Mouse (Mus musculus) cerebellum, postnatal 25 days (tissue): ENCODE measurements around the gene Dda1.
A peak's percentile ranks its signal among the peaks of the same experiment; 100 is the strongest.
"Not testable (repeated sequence)": the region's sequence is repeated elsewhere in the genome, so short reads cannot be mapped to it uniquely, and the experiment has no call there.

Experiments
- DNase-seq, 2 experiments: peaks; one replicate each; pipeline ENCODE4 v3.0.0; 2021; ENCODE audit warnings: mixed read lengths in 2 of 2

The Dda1 gene

DNA sequence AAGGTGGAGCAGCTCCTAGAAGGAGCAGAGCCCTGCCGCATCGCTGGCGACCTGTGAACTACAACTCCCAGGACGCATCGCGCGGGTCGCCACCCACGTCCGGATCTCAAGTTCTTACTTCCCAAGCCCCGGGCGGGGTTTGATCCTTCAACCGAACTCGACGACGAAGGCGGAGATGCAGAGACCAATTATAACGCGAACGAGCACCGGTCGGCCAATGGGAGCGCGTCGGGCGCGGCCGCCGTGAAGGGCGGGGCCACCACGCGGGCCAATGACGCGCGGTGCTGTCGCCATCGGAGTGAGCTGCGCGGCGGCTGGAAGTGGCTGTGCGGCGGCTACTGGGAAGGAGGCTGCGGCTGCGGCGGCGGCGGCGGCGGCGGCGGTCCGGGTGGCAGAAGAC, at the start of gene Dda1:
Gene Dda1 (plus strand): TSS at position 284 of the 400 bp plus-strand sequence.
- DNase-seq: peak; percentile 96 to 98

DNA sequence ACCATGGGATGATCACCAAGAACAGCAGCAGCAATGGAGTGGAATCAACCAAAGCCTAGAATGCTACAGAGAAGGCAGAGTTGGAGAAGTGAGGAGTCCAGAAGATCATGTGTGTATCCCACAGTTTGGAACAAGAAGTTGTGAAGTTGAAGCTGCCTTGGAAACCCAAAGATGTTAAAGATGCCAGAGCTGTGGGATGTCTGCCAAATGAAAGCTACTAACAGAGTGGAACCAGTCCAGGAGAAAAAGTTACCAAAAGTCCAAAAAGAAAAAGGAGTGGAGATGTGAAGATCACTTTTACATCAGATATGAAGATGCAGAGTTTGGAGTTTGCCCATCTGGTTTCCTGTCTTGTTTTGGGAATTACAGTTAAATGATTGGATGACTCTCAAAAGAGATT, 46.9 kb upstream of the Dda1 start:
- no peak for DNase-seq

DNA sequence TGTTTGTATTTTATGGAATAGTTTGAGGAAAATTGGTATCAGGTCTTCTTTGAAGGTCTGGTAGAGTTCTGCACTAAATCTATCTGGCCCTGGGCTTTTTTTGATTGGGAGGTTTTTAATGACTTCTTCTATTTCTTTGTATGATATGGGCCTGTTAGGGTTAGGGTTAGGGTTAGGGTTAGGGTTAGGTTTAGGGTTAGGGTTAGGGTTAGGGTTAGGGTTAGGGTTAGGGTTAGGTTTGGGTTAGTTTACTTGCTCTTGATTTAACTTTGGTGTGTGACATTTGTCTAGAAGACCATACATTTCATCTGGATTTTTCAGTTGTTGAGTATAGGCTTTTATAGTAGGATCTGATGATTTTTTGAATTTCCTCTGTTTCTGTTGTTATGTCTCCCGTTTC, 36.1 kb upstream of the Dda1 start:
- not testable (repeated sequence) for DNase-seq

DNA sequence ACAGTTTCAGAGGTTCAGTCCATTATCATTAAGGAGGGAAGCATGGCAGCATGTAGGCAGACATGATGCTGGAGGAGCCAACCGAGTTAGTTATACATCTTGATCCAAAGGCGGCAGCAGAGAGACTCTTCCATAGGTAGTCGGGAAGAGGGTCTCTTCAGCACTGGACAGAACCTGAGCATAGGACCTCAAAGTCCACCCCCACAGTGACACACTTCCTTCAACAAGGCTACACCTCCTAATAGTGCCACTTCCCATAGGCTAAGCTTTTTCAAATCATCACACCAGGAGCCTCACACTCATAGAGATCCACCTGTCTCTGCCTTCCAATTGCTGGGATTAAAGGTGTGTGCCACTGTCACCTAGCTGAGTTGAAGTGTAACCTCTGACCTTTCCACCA, 32.0 kb upstream of the Dda1 start:
- DNase-seq: no peak

DNA sequence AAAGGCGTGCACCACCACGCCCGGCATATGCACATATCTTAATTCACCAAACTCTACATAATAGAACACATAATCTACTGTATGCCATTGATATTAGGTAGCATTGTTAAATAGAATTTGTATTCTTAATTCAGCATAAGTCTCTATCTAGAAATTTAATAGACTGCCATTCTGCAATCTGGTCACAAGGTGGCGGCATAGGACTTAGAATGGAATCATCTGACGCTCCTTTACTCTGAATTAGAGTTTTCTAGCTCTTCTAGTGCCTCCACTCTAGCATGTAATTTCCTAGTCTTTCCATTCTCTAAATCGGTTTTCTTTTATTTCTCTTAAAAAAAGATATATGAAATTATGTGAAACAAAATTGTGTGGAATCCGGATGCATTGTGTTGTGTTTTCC, 27.6 kb upstream of the Dda1 start:
- peak; percentile 45 to 68 for DNase-seq

DNA sequence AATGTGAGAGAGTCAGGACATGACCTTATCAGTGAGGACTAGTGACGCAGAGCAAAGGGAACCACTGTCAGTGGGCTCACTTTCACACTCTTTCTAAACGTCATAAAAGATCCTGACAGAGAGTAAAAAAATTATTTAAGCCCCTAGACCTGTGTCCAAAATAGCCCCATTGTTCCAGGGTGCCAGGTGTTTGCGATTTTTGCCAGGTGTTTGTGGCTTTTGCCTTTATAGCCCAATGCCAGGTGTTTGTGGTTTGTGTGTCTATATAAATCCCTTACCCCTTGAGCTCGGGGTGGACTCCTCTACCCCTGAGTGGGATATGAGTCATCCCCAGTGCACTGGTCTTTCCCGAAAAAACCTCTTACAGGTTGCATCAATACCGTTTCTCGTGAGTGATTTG, 23.9 kb upstream of the Dda1 start:
- no peak for DNase-seq

DNA sequence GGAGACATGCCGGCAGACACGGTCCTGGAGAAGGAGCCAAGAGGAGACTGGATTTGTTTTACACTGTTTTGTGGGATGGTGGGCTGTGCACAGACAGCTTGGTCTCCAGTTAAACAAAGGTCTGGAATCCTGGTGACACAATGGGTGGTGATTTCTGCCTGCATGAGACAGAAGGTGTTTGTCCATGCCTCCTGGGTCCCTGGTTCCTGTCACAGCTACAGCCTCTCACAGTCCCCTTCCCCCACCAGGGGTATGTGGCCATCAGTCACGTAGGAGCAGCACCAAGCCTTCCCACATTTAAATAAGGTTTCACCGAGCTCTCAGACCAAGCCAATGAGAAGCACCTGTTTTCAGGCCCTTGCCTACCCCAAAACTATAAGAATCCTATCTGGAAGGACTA, 17.7 kb upstream of the Dda1 start:
- DNase-seq: no peak

DNA sequence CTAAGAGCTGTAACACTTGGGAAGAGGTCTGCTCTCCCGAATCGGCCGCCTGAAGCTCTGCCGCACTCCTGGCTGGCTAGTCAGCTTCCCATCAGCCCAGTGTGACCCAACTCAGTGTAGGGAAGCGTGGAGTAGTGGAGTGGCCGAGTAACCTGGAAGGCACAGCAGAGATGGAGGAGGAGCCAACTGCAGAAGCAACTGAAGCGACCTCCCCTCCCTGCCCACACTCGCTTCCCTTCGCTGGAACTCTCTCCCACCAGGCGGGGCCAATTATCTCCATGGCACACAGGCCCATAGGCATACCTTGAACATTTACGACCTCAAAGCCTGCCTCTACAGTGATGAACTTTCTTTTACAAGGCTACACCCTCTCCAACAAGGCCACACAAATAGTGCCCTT, 17.2 kb upstream of the Dda1 start:
- DNase-seq: no peak

DNA sequence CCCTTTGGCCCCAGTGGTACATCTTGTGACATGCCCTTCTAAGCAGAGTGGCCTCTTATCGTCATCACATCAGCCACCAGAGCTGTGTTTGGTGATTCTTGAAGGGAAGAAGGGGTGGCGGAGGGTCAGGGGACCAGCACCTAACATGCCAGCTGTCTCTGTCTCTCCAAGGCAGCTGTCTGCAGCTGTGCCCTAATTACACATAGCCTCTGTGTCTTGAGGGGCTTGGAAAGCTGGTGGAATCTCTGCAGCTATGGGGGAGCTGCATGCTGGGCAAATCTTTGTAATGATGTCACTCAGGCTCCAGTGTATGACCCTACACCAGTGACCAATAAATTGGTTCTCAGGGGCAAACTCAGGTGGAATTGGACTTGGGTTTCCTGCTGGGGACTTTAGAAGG, 16.3 kb upstream of the Dda1 start:
- no peak for DNase-seq

DNA sequence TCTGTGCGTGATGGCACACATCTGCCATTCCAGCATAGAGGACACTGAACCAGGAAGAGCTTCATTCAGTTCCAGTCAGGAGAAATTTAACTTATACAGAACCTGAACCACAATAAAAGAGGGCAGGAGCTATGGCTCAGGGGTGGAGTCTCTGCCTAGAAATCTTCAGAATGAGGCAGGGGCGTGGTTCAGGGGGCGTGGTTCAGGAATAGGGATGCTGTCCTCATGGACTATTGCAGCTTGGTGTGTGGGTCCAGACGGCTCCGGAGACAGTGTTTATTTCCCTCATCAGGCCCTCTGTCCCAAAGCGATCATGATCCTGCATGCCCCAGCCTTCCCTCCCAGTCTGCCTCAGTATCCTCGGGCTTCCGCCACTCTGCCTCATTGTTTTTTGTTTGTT, 14.3 kb upstream of the Dda1 start:
- no peak for DNase-seq

DNA sequence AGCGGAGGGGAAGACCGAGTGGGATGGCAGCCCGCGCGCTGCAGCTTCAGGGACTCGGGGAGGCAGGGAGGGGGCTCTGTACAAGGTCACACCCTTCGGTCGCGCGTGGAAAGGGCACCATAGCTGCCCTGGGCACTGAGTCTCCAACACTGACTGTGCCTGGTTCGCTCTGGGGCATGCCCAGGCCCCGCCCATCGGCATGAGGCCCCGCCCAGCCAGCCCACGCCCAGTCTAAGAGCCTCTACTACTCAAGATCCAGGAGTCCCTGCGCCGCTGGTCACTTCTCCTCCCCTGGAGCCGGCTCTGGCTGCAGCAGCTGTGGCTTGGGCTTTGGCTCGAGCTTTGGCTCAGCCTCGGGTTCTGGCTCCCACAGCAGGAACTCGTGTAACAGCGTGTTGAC, 12.1 kb upstream of the Dda1 start:
- peak in 1 of 2 experiments; percentile 29 for DNase-seq

DNA sequence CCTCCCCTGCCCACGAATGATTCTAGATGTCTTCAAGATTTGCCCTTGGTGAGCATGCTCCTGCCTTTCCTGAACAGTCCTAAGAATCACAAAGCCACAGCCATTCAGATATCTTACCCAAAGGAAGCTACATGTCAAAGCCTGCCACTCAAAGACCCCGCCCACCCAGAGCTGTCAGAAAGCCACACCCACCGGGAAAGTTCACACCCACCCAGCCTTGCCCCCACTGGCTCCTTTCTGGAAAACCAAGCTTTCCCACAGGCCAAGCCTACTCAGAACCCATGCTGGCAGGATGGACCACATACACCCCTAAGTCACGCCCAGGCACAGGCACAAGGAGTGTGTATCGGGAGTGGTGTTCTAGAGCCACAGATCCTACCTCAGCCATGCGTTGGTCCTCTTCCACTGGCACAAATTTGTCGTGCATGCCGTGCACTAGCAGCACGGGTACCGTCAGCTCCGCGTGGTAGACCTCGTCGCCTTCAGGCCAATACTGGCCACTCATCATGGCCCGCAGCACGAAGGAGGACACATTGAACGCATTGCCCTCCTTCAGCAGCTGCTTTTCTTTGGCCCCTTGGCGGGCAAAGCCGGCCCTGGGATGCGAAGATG, 11.2 kb upstream of the Dda1 start:
- no peak for DNase-seq

DNA sequence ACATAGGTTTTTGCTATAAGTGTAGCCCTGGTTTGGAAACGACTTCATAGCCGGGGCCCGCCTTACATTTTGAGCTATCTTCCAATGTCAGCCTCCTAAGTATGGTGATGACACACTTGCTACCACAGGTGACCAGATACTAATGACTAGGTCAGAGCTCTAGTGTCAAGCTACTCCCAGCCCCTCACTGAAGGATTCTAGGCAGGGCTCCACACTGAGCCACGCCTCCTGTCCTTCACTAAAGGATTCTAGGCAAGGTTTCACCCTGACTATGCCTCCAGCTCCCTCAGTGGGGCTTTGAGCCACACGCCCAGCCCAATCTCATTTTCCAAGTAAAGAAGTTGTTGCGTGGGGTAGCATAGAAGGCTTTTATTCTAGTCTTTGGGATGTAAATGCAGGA, 8.3 kb upstream of the Dda1 start:
- DNase-seq: no peak

DNA sequence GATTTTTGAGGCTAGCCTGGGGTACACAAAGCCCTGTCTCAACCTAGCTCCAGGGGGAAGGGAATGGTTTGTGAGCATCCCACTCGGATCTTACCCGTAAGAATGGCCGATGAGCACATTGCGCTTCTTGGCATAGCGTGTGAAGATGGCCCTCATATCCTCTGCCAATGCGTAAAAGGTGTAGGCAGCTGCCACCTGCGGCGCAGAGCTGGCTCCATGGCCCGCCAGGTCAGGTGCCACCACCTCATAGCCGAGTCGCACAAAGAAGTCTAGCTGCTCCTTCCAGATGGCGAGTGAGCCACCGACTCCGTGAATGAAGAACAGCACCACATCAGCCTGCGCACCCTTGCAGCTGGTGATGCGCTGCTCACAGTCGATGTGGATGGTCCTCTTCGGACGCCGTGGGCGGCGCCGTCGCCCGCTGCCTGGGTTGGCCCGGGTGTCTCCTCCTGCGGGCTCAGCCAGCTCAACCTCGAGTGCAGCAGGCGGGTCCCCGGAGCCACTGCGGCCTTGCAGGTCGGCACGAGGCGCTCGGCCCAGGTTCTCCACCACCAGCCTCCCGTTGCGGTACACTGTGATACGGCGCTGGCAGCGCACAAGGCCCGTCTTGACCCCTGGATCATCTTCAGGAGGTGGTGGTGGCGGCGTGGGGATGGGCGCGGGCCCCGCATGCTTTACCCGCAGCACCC, 7.7 kb upstream of the Dda1 start:
- peak; percentile 59 to 63 for DNase-seq

DNA sequence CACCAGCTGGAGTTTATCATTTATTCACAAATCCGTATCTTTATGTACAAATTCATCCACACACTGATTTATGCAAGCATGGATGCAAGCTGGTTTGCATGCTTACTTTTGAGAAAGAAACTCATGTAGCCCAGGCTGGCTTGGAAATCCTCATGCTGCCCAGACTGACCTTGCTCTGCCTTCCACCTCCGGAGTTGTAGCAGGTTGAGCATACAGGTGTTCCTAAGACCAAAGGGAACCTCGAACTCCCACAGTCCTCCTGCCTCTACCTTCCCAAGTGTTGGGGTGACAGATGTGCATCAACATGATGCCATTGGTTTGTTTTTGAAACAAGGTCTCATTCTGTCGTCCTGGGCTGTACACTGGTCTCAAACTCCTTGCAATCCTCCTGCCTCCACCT, 6.8 kb upstream of the Dda1 start:
- no peak for DNase-seq

DNA sequence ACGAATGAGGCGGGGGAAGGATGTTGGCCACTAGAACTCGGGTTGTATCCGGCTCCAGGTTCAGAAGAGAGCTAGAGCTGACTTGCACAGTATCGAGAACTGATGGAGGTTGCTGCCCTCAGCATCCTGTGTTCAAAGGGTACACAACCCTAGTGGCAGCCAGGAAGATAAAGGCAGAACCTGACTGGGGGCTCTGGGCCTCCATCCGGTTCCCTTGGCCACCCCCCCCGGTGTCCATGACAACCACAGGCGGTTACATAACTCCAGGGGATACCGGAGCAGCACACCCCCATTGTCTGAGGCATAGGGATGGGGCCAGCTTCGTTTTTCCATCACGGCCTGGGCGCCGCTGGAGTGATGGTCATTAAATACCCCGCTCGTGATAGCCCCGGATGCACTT, 6.2 kb upstream of the Dda1 start:
- DNase-seq: peak; percentile 79 to 80

DNA sequence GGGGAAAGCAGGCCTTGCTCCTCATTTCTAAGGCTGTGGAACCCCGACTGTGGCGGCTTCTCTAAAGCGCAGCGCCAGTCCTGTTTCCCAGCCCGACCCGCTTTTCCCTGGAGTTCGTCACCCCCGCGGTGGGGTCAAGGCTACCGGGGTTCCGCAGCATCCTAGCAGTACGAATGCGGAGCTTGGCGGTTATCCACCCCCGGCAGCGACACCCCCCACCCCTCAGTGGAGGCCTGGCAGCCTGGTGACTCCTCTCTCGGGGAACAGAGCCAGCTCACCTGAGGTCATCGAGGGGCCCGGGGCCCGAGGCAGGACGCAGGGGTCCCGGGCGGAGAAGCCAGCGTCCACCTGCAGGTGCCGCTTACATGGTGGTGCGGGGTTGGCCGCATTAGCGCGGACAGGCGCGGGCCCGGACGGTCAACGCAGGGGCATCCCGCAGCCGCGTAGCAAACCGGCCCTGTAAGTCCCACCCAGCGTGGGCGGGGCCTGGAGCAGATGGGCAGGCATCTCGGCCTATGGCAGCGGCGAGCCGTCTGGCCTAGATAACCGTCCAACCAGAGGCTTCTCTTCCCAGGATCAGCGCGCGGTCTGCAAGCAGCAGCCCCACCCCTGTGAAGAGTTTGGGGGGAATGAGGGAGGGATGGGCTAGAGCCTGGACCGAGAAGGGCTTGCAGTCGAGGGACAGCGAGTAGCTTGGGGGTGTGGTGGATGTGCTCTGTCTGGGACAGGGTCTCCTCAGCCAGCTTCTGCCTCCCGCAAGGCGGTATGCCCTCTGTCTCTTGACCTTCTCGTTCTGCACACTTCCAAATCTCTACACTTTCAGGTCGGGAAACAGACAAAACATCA, 5.6 kb upstream of the Dda1 start, which contains the start of gene Abhd8:
Gene Abhd8 (minus strand): TSS at position 468 of the 846 bp plus-strand sequence.
- peak; percentile 100 for DNase-seq

DNA sequence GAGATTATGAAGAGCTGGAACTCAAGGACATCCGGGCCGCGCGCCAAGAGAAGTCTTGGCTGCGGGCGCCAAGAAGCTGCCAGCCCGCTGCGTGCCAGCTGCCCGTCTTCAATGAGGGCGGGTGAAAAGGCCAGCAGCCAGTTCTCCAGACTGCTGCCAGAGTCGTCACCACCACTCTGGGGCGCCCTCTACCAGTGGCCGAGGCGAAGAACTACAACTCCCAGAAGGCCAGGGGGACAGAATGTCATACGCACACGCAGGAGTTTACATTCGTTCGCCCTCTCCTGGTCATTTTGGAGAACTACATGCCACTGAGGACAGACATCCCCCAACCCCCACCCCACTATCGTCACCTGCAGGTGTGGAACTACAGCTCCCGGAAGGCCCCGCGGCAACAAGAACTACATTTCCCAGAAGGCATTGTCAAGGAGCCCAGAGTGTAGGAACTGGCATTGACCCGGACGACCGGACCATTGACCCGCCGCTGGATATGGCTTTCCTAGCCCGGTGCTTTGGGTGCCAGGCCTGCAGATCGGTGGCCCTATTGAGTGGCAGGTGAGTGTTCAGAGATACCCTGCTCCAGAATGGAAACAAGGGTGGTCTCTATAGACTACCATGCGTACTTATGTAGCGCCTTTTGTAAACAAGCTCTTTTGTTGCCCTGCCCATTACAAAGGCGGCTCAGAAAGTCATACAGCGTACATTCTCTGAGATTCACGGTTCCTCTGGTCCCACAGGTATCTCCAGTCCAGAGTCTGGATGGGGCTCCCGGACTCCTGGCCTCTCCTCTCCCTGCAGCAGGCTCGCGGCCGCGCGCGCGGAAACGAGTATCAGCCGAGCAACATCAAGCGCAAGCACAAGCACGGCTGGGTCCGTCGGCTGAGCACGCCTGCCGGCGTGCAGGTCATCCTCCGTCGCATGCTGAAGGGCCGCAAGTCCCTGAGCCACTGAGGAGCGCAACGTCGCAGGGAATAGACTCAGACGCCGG, 4.2 kb upstream of the Dda1 start, which contains the start of gene Mrpl34:
Gene Mrpl34 (plus strand): TSS at position 447 of the 988 bp plus-strand sequence.
- DNase-seq: peak; percentile 98

DNA sequence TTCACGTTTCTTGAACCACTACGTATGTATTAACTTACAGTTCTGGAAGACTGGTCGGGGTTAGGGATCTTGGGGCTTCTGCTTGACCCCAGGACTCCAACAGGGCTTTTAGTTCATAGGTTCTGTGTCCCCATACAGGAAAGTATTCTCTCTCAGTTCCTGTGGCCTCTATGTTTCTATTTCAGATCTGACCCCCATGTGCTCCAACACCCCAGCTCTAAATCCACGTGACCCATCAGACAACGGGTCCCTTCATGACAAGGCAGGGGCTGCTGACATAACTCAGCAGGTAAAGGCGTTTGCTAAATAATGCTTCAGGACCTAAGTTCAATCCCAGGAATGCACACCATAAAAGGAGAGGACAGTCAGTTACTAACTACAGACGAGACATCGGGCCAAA, 3.3 kb upstream of the Dda1 start:
- no peak for DNase-seq

DNA sequence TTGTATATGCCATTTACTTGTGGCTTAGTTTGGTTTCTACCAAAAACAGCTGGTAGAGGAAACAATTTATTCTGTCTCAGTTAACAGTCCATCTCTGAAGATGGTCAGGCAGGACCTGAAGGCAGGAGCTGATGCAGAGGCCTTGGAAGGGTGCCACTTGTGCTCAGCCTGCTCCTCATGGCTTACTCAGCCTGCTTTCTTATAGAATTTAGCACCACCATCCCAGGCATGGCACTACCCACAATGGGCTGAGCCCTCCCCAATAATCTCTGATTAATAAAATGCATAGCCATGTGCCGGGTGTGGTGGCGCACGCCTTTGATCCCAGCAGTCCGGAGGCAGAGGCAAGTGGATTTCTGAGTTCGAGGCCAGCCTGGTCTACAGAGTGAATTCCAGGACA, 2.8 kb upstream of the Dda1 start:
- peak in 1 of 2 experiments; percentile 42 for DNase-seq

DNA sequence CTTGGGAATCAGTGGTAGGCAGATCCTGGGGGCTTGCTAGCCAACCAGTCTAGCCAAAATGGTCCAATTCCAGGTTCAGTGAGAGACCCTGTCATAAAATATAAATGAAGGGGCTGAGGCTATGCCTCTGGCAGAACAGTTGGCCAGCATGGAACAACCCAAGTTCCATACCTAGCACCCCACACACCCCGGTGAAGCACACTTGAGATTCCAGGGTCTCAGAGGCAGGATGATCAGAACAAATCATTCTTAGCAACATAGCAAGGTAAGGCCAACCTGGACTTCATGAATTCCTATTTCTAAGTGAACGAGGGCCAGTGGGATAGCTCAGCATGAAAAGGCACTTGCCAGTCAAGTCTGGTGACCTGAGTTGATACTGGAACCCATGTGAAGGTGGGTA, 1.8 kb upstream of the Dda1 start:
- no peak for DNase-seq

DNA sequence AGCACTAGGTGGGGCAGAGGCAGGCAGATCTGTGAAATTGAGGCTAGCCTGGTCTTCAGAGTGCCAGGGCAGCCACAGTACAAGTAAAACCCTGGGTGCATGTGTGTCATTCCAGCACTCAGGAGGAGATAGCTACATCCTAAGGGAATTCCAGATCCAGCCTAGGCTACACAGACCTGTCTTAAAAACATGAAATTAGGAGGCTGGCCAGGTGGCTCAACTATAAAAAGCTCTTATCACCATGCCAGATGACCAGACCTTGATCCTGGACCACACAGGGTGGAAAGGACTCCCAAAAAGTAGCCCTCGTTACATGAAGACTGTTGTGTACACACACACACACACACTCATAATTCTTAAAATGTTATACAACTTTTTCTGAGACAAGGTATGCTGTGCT, 998 bp upstream of the Dda1 start:
- peak in 1 of 2 experiments; percentile 10 for DNase-seq

DNA sequence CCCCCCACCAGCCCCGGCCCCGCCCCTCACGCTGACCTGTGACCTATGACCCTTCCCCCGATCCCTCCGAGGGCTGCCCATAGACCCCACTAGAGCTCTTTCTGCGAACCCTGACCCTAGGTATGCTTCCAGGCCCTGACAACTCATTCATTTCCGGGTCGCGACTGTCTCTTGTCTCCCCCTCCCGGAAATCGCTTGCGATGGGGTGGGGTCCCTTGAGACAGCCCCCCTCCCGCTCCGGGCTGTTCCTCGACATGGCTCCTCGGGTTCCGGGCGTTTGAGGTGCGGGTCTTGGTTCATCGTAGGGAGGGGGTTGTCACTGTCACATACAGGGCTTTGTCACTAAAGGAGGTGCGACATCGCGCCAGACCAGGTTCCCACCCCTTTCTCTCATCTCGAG, 412 bp downstream of the Dda1 start:
- DNase-seq: no peak
